Mouse (Mus musculus) embryonic facial prominence, embryonic 10.5 days (tissue): ENCODE measurements around the gene Rbp7. TPM values are rescaled to one million over a fixed set of nuclear protein-coding genes. Genes with fewer than 3 reads are reported as not detected.
"Not testable (repeated sequence)": the region's sequence is repeated elsewhere in the genome, so short reads cannot be mapped to it uniquely, and the experiment has no call there.

Experiments used
- DNase-seq: peaks from one replicate; pipeline ENCODE4 v3.0.0-alpha.2; 2017; ENCODE audit warnings: low spot score
- H3K27ac ChIP-seq: fragments of 300-500 bp; sonication (generic); replicated peaks from 2 replicates; pipeline ENCODE4 v1.5.1; 2016; ENCODE audit warnings: mild to moderate bottlenecking
- H3K27me3 ChIP-seq: fragments of 300-500 bp; sonication (generic); replicated peaks from 2 replicates; pipeline ENCODE4 v1.6.1; 2016; ENCODE audit warnings: low read depth, mild to moderate bottlenecking; ENCODE audit not compliant: poor library complexity, severe bottlenecking
- H3K36me3 ChIP-seq: fragments of 300-500 bp; sonication (generic); replicated peaks from 2 replicates; pipeline ENCODE4 v1.6.1; 2016; ENCODE audit warnings: mild to moderate bottlenecking, moderate library complexity
- H3K4me1 ChIP-seq: fragments of 300-500 bp; sonication (generic); 2 replicates; pipeline ENCODE4 v1.6.1; 2016
- H3K4me3 ChIP-seq: fragments of 300-500 bp; sonication (generic); 2 replicates; pipeline ENCODE4 v1.5.1; 2016; ENCODE audit warnings: mild to moderate bottlenecking, moderate library complexity
- H3K9me3 ChIP-seq: fragments of 300-500 bp; sonication (generic); 2 replicates; pipeline ENCODE4 v1.6.1; 2016; ENCODE audit warnings: mild to moderate bottlenecking
- WGBS: fragments of 180-500 bp; shearing (Covaris S2); methylation state at CpG from one replicate; pipeline ENCODE4 v1.1.7; 2016; 5-methylcytosine and 5-hydroxymethylcytosine counted together
- polyA plus RNA-seq: library from polyadenylated mRNA; unstranded; fragments of >200 nt; fragmentation: Nextera tagmentation; extraction: Ambion mirVana; gene quantifications from 2 replicates; pipeline ENCODE4 v1.2.1, GENCODE M21; 2016

Rbp7 gene
- polyA plus RNA-seq, 1 experiment from 2014 or later: not detected

DNA sequence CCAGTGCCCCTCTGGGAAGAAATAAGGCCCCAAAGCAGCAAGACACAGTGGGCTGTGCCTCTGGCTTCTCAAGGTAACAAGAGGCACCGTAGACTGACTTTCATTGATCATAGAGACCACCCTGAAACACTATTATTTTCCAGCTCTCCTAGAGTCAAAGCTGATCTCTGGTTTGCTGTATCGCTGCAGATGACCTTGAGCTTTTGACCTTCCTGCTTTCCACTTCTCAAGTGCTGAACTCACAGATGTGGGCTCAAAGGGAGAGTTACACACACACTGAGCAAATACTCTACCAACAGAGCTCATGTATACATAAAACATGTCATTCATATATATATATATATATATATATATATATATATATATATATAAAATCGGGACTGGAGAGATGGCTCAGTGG is 4.1 kb downstream of the Rbp7 start:
- Histone ChIP-seq H3K27ac (no peak overlapping the region), H3K4me3 (no peak overlapping the region), H3K9me3 (no peaks in the 10 kb centered on the region), H3K27me3 (no peaks in the 10 kb centered on the region), H3K36me3 (no peaks in the 10 kb centered on the region), H3K4me1 (peaks cover 8% of the 10 kb centered on the region)
- DNase-seq: no peak
- WGBS: 88% methylated on average over 3 of the region's 3 CpGs

DNA sequence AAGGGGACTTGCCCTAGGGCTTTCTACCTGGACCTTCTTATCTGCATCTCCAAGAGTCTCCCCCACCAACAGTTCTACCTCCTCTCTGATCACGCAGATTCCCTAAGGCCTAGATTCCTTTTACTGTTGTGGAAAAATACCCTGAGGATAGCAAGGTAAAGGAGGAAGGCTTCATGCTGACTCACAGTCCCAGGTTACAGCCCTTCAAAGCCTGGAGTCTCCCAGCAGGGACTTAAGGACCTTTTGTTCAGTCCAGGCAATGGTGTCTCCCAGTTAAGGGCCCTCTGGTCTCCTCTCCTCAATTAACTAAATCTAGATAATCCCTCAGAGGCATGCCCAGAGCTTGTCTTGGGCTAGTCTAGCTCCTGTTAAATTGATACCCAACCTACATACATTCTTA is 8.5 kb downstream of the Rbp7 start:
- Histone ChIP-seq H3K27ac (peak overlapping the region; percentile 94), H3K4me3 (peak overlapping the region; percentile 52), H3K9me3 (no peaks in the 10 kb centered on the region), H3K4me1 (peaks cover 22% of the 10 kb centered on the region), H3K36me3 (no peaks in the 10 kb centered on the region), H3K27me3 (no peaks in the 10 kb centered on the region)
- 24% methylated on average over 1 of the region's 1 CpGs for WGBS
- DNase-seq: no peak

DNA sequence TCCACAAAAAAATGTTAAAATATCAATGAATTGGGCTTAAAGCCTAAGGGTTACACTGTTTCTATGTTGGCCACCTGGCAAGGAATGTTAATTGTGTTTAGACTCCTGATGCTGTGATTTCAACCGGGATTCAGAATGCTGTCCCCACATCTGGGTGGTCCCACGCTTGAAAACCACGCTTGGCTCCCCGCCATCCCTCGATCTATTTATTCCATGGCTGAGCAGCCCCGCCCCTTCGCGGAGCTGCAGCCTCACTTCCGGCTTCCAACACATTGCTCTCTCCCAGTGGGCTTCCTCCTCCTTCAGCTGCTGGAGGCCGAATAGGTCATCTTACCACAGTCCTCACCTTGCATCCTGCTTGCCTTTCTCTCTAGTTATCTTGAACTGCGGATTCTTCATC is 8.9 kb downstream of the Rbp7 start:
- no peaks in the 10 kb centered on the region for H3K36me3 ChIP-seq
- peaks cover 22% of the 10 kb centered on the region for H3K4me1 ChIP-seq
- H3K9me3 ChIP-seq: no peaks in the 10 kb centered on the region
- H3K27ac ChIP-seq: peak overlapping the region; percentile 94
- 2% methylated on average over 11 of the region's 11 CpGs for WGBS
- no peaks in the 10 kb centered on the region for H3K27me3 ChIP-seq
- H3K4me3 ChIP-seq: peak overlapping the region; percentile 52
- peak; percentile 81 for DNase-seq

DNA sequence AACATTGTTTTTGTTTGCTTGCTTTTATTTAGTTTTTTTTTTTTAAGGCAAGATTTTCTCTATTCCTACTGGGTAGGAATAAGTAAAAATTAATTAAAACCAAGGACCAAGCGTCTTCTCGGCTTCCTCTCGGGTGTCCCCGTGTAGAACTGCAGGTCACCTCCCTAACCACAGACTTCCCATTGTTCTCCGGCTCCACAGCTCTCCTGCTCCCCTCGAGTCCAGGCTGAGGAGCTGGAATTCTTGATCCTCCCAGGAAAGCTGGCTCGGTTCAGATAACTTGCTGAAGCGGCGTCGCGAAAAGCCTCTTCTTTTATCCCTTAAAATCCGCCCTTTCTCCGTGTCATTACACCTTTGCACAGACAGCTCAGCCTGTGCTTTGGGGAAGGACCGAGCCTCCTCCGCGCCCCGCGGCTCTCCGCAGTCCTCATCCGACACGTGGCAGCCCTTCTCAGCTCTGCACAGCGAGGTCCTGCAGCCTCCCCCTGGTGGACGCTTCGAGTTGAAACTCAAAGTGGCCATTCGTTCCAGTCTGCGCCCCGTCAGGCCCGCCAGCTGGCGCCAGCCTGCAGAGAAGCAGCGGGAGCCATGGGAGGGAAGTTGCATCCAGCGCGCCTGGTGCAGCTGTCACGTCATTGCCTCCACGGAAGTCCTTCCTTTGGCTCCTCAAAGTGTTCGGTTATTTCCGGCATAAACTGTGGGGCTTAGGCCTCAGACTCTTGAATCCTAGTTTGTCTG is 9.6 kb downstream of the Rbp7 start:
- Histone ChIP-seq H3K27me3 (no peaks in the 10 kb centered on the region), H3K27ac (peak overlapping the region; percentile 94), H3K36me3 (no peaks in the 10 kb centered on the region), H3K4me1 (peaks cover 24% of the 10 kb centered on the region), H3K4me3 (peak overlapping the region; percentile 52), H3K9me3 (no peaks in the 10 kb centered on the region)
- peak; percentile 96 for DNase-seq
- WGBS: under 1% methylated on average over 36 of the region's 36 CpGs

DNA sequence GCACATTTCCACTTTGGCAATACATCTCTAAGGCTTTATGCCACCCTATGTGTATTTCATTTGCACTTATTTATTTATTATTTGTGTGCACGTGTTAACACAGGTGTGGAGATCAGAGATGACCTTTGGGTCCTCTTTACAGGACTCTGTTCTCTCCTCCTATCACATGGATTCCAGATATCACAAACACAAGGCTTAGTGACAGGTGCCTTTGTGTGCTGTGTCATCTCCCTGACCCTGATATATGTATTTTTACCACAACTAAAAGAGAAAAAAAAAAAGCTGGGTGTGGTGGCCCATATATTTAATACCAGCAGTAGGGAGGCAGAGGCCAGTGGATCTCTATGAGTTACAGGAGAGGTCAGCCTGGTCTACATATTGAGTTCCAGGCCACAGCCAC is 10.3 kb downstream of the Rbp7 start:
- Histone ChIP-seq H3K4me3 (peak overlapping the region; percentile 52; the same call in 1 of the 2 replicates), H3K36me3 (no peaks in the 10 kb centered on the region), H3K4me1 (peaks cover 24% of the 10 kb centered on the region), H3K27ac (peak overlapping the region; percentile 94), H3K27me3 (no peaks in the 10 kb centered on the region), H3K9me3 (no peaks in the 10 kb centered on the region)
- no peak for DNase-seq
- 79% methylated on average over 1 of the region's 1 CpGs for WGBS

DNA sequence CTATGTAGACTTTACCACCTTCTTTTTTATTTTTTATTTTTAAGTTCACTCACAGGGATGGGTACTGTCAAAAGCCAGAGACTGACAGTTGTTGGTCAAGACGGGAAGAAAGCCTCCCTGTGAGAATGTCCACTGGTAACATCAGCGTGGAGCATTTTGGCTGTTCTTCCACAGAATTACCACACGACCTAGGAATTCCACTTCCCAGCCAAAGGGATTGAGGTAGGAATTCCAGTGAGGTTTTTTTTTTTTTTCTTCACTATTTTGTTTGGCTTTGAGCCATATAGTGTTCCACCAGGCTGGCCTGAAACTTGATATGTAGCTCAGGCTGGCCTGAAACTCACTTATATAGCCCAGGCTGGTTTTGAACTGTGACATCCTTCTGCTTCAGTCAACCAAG is 12.3 kb downstream of the Rbp7 start:
- peaks cover 24% of the 10 kb centered on the region for H3K4me1 ChIP-seq
- WGBS: 66% methylated on average over 3 of the region's 3 CpGs
- no peaks in the 10 kb centered on the region for H3K9me3 ChIP-seq
- no peak overlapping the region for H3K4me3 ChIP-seq
- no peaks in the 10 kb centered on the region for H3K36me3 ChIP-seq
- no peak for DNase-seq
- H3K27ac ChIP-seq: no peak overlapping the region
- no peaks in the 10 kb centered on the region for H3K27me3 ChIP-seq

DNA sequence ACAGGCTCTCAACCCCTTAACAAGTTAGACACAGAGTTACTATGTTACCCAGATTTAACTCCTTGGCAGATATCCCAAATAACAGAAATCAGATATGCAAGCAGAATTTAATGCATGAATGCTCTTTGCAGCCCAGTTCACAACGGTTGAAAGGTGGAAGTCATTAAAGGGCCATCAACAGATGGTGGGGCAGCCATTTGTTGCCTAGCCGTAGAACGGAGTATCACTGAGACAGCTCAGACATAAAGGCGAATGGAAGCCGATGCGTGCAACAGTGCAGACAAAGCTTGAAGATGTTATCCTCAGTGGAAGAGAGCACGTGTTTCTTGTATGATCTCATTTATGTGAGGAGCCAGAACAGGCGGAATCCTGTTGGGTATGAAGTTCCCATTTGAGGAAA is 14.2 kb downstream of the Rbp7 start:
- H3K9me3 ChIP-seq: no peaks in the 10 kb centered on the region

DNA sequence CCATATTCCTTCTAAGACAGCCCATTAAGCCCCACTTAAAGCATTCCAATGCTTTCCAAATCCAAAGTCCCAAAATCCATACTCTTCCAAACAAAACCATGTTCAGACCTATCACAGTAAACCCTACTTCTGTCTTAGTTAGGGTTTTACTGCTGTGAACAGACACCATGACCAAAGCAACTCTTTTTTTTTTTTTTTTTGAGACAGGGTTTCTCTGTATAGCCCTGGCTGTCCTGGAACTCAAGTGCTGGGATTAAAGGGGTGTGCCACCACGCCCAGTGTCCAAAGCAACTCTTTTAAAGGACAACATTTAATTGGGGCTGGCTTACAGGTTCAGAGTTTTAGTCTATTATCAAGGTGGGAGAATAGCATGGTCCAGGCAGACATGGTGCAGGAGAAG is 22.9 kb downstream of the Rbp7 start:
- H3K4me3 ChIP-seq, H3K27me3 ChIP-seq, DNase-seq, H3K27ac ChIP-seq, H3K9me3 ChIP-seq, H3K36me3 ChIP-seq, H3K4me1 ChIP-seq: not testable (repeated sequence)
- WGBS: 73% methylated on average over 1 of the region's 1 CpGs

More for the DNA sequence above, 14.2 kb downstream of the Rbp7 start:
- Histone ChIP-seq H3K36me3 (no peaks in the 10 kb centered on the region), H3K27me3 (no peaks in the 10 kb centered on the region), H3K4me1 (peaks cover 15% of the 10 kb centered on the region), H3K27ac (no peak overlapping the region), H3K4me3 (no peak overlapping the region)
- no peak for DNase-seq
- 82% methylated on average over 8 of the region's 8 CpGs for WGBS

DNA sequence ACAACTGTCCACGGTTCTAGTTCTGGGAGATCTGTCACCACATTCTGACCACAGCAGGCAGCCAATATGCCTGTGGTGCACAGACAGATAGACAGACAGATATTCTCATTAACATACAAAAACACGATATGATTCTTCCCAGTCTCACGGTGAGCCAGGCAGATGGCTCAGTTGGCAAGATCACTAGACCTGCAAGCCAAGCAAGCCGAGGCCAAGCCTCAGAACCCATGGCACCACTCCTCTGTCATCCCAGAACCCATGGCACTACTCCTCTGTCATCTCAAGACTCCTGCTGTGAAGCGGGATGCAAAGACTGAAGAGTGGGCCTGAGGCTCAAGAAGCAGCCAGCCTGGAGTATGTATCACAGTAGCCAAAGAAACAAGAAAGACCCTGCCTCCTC is 25.2 kb downstream of the Rbp7 start:
- Histone ChIP-seq H3K27me3 (no peaks in the 10 kb centered on the region), H3K36me3 (no peaks in the 10 kb centered on the region), H3K4me3 (no peak overlapping the region), H3K9me3 (no peaks in the 10 kb centered on the region), H3K27ac (no peak overlapping the region; the same call in 1 of the 2 replicates), H3K4me1 (peaks cover 12% of the 10 kb centered on the region)
- WGBS: 87% methylated on average over 5 of the region's 5 CpGs
- DNase-seq: no peak

DNA sequence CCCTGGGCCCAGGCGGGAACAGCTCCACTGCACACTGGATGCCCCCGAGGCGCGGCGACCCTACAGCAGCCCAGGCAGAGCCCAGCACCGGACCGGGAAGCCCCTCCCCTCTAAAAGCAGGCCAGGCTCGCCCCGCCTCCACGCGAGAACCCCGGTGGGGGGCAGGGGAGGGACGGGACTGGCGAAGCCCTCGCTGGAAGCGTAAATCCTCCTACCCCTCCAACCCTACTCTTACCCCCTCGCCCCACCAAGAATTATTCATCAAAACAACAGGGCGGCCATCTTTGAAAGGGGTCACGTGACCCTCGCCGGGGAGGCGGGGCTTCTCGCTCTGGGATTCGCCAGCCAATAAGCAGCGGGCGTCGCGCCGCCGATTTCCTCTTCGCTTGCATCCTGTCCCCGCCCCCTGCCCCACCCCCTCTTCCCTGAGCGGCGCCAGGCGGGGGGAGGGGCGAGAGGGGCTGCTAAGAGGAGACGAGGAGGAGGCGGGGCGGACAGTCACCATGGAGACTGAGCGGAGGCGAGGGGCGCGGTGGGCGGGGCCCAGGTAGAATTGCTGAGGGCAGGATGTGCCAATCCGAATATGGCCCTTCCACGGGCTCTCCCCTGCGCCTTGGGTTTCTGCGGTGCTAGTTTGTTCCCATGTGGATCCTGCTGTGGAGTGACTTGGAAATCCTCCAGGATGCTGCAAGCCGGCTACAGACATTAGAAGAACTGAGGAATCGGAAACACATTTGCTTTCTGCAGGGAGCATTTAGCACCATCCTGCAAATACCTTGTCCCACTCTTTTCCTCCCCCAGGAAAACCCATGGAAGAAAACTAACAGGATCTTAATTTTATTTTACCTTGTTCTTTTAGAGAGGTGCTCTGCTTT is 28.2 kb downstream of the Rbp7 start, which contains the start of gene Ube4b:
Gene Ube4b, minus strand, starts transcription at position 425 of the 875 bp plus-strand sequence.
- Histone ChIP-seq H3K27me3 (no peaks in the 10 kb centered on the region), H3K27ac (peak within 1 kb of the TSS; percentile 98), H3K4me3 (peak within 1 kb of the TSS; percentile 97), H3K9me3 (no peaks in the 10 kb centered on the region), H3K36me3 (peaks cover 7% of the 10 kb centered on the region), H3K4me1 (peaks cover 25% of the 10 kb centered on the region)
- peak; percentile 100 for DNase-seq
- under 1% methylated on average over 50 of the region's 50 CpGs for WGBS

DNA sequence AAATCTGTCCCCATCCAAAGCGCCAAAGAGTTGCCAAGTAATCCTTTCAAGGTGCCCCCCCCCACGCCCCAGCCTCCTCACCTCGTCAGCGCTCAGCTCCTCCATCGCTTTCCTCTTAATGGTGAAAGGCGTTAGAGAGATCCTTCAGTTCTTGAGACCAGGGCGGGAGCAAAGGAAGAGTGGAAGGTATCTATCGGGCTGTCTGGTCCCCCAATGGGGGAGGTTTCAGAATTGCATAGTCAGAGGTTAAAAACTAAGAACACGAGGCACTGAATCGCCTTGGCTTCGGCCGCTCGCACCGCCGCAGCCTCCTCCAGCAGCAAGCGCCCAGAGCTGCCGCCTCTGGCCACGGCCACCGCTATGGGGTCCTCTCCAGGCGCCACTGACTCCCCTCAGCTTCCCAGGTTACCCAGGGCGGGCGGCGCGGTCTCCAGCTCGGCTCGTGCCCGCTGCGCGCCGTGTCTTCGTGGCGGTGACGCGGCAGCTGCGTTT is 28.9 kb downstream of the Rbp7 start:
- under 1% methylated on average over 35 of the region's 35 CpGs for WGBS
- H3K4me1 ChIP-seq: peaks cover 27% of the 10 kb centered on the region
- H3K27ac ChIP-seq: peak overlapping the region; percentile 98
- peaks cover 13% of the 10 kb centered on the region for H3K36me3 ChIP-seq
- H3K4me3 ChIP-seq: peak overlapping the region; percentile 97
- no peak for DNase-seq
- no peaks in the 10 kb centered on the region for H3K9me3 ChIP-seq
- H3K27me3 ChIP-seq: no peaks in the 10 kb centered on the region

DNA sequence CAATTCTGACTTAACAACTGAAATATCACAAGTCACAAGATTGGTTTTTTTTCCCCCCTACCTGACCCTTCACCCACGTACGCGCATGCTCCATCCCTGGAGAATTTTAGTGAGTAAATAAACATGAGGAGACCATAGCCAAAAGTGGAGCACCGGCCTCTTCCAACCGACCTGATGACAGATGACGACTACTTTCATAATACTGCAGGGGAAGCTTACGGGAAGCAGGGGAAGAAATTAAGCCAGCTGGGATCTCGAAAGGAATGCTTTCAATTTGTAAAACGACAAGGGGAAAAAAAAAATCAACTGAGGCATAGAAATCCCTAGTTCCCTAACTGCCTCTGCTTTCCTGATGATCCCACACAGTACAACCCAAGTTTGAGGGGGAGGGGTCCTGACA is 30.0 kb downstream of the Rbp7 start:
- Histone ChIP-seq H3K9me3 (no peaks in the 10 kb centered on the region), H3K36me3 (peaks cover 13% of the 10 kb centered on the region), H3K27ac (peak overlapping the region; percentile 44; the same call in 1 of the 2 replicates), H3K4me1 (peaks cover 27% of the 10 kb centered on the region), H3K27me3 (no peaks in the 10 kb centered on the region), H3K4me3 (peak overlapping the region; percentile 97)
- DNase-seq: no peak
- WGBS: 2% methylated on average over 9 of the region's 9 CpGs
